Mouse (Mus musculus) adrenal gland, postnatal 0 days (tissue): ENCODE results near the gene Clcn2. TPM values are rescaled to one million over a fixed set of nuclear protein-coding genes. Genes with fewer than 3 reads are reported as not detected.

Experiments used
- polyA plus RNA-seq: library from polyadenylated mRNA; unstranded; fragments of >200 nt; fragmentation: Nextera tagmentation; extraction: Ambion mirVana; gene quantifications from 2 replicates; pipeline ENCODE4 v1.2.1, GENCODE M21; 2015

Gene Clcn2
- polyA plus RNA-seq: 13.3 and 27.2 TPM in 2 replicates

GRCm38 (mm10) chr16:20717181-20717977, at the start of gene Clcn2, which contains the start of gene Polr2h:
Gene Clcn2 (minus strand): TSS chr16:20717746.
Gene Polr2h (plus strand): TSS chr16:20717665.

GRCm38 (mm10) chr16:20733731-20734730, 16.5 kb upstream of the Clcn2 start, which contains the start of gene Thpo:
Gene Thpo (minus strand): TSS chr16:20734511.

GRCm38 (mm10) chr16:20732925-20733730, 15.6 kb upstream of the Clcn2 start, which contains the start of gene Chrd:
Gene Chrd (plus strand): TSS chr16:20733127.

GRCm38 (mm10) chr16:20693111-20693701, 24.3 kb downstream of the Clcn2 start, which contains the start of gene Fam131a:
Gene Fam131a (plus strand): TSS chr16:20693241.

GRCm38 (mm10) chr16:20668013-20668412, 49.5 kb downstream of the Clcn2 start, which contains the start of gene Eif4g1:
Gene Eif4g1 (plus strand): TSS chr16:20668313.

Other genes starting within 250 kb of the Clcn2 start
- 60.8 and 62.9 TPM in 2 replicates for gene Eif2b5, start 218.9 kb downstream of the Clcn2 start, polyA plus RNA-seq
- gene Dvl3, start 200.8 kb downstream of the Clcn2 start, polyA plus RNA-seq: 14.3 and 18.0 TPM in 2 replicates
- gene Ap2m1, start 182.3 kb downstream of the Clcn2 start, polyA plus RNA-seq: 460 and 512 TPM in 2 replicates
- gene Abcf3, start 169.2 kb downstream of the Clcn2 start, polyA plus RNA-seq: 41.1 and 47.2 TPM in 2 replicates
- 5.4 and 9.7 TPM in 2 replicates for gene Vwa5b2, start 128.3 kb downstream of the Clcn2 start, polyA plus RNA-seq
- 11.8 and 16.2 TPM in 2 replicates for gene Eef1akmt4, start 106.2 kb downstream of the Clcn2 start, polyA plus RNA-seq
- not detected in 2 replicates for gene Gm49333, start 106.1 kb downstream of the Clcn2 start, polyA plus RNA-seq
- 17.8 and 26.2 TPM in 2 replicates for gene Alg3, start 106.0 kb downstream of the Clcn2 start, polyA plus RNA-seq
- 3.7 and 7.8 TPM in 2 replicates for gene Camk2n2, start 96.5 kb downstream of the Clcn2 start, polyA plus RNA-seq
- 2.9 and 3.8 TPM in 2 replicates for gene Ece2, start 87.9 kb downstream of the Clcn2 start, polyA plus RNA-seq
- 156 and 204 TPM in 2 replicates for gene Psmd2, start 66.1 kb downstream of the Clcn2 start, polyA plus RNA-seq
- gene Eif4g1, start 49.4 kb downstream of the Clcn2 start, polyA plus RNA-seq: 73.9 and 94.5 TPM in 2 replicates
- 10.6 and 14.7 TPM in 2 replicates for gene Fam131a, start 24.5 kb downstream of the Clcn2 start, polyA plus RNA-seq
- 137 and 171 TPM in 2 replicates for gene Polr2h, start 81 bp downstream of the Clcn2 start, polyA plus RNA-seq
- gene Chrd, start 15.4 kb upstream of the Clcn2 start, polyA plus RNA-seq: 5.3 and 9.5 TPM in 2 replicates
- 1.5 and 2.5 TPM in 2 replicates for gene Thpo, start 16.8 kb upstream of the Clcn2 start, polyA plus RNA-seq